ENCODE assay signal across 12 mouse cellular contexts in genomic region chr4:137480191-137480992, GRCm38 (mm10). TPM values are rescaled to one million over a fixed set of nuclear protein-coding genes. Genes with fewer than 3 reads are reported as not detected.
DNase-seq lines count a peak whose midpoint lies in the region; ATAC-seq and TF ChIP-seq lines count a peak whose summit lies in the region.
"Had no signal": no experiment of that assay in that cellular context is flagged by ENCODE, and none has a peak within 500 bp of the region (broad histone marks: within the 10 kb centered on the region; RNA-seq: fewer than 3 reads in every experiment).

No protein-coding gene starts in this region.

- H3K4me2 ChIP-seq in lung, postnatal 0 days (replicated peaks; ENCODE audit: low read depth, low read length), result no peak overlapping the region
- peak overlapping the region; percentile 33; the same call in 1 of the 2 replicates for H3K4me2 ChIP-seq in stomach, embryonic 16.5 days (ENCODE audit: low read depth, low read length)
- H3K4me2 ChIP-seq: midbrain, embryonic 12.5 days had no signal

- ATAC-seq in lung, postnatal 0 days, result peak; percentile 8; the same call in 1 of the 2 replicates
- ATAC-seq in stomach, embryonic 16.5 days (ENCODE audit: insufficient read depth, low FRiP score), result peak; percentile 57; the same call in 1 of the 2 replicates

- no peaks in the 10 kb centered on the region for H3K36me3 ChIP-seq in lung, postnatal 0 days (ENCODE audit: insufficient read depth, low read length)
- H3K36me3 ChIP-seq in stomach, embryonic 16.5 days (ENCODE audit: control insufficient read depth, insufficient read depth, low read length), result no peaks in the 10 kb centered on the region
- H3K36me3 ChIP-seq: midbrain, embryonic 12.5 days had no signal

- H3K9ac ChIP-seq in lung, postnatal 0 days (replicated peaks; ENCODE audit: low read depth), result no peak overlapping the region
- H3K9ac ChIP-seq in stomach, embryonic 16.5 days (ENCODE audit: low read length), result peak overlapping the region; percentile 46; the same call in 1 of the 2 replicates
- H3K9ac ChIP-seq: midbrain, embryonic 12.5 days had no signal

- DNase-seq in adrenal gland, adult (ENCODE audit: inconsistent age in 2 of 2, low spot score in 1 of 2), result peak; percentile 13 to 43
- no peak for DNase-seq in adrenal gland, postnatal 10 days
- DNase-seq in lung, postnatal 0 days (ENCODE audit: low spot score), result no peak
- DNase-seq in lung, postnatal 14 days, result no peak
- peak; percentile 77 to 88 for DNase-seq in kidney, postnatal 36 days
- no peak for DNase-seq in gastrocnemius, adult 18-20 months (ENCODE audit: low spot score)
- no peak for DNase-seq in thymus, postnatal 10 days (ENCODE audit: low spot score in 2 of 2)
- DNase-seq: right cerebral cortex, postnatal 14 days had no signal

- no peak overlapping the region for H3K4me3 ChIP-seq in lung, postnatal 0 days (ENCODE audit: low read depth, low read length)
- no peak overlapping the region for H3K4me3 ChIP-seq in stomach, embryonic 16.5 days (replicated peaks; ENCODE audit: low read length)
- H3K4me3 ChIP-seq: midbrain, embryonic 12.5 days had no signal

- no peak for TF ChIP-seq CTCF in lung, postnatal 0 days (IDR thresholded peaks at IDR 0.05)

- TF ChIP-seq EP300 in lung, postnatal 0 days (IDR thresholded peaks at IDR 0.05), result no peak

- H3K27ac ChIP-seq in lung, postnatal 0 days (ENCODE audit: low read length), result peak overlapping the region; percentile 72
- H3K27ac ChIP-seq in stomach, embryonic 16.5 days (ENCODE audit: low read length), result peak overlapping the region; percentile 86
- H3K27ac ChIP-seq: midbrain, embryonic 12.5 days had no signal

- WGBS in lung, postnatal 0 days, result 50% methylated on average over 19 of the region's 19 CpGs
- WGBS in stomach, embryonic 16.5 days, result 30% methylated on average over 19 of the region's 19 CpGs

- no peaks in the 10 kb centered on the region for H3K9me3 ChIP-seq in lung, postnatal 0 days (ENCODE audit: low read length)
- no peaks in the 10 kb centered on the region for H3K9me3 ChIP-seq in stomach, embryonic 16.5 days (replicated peaks; ENCODE audit: control insufficient read depth, low read length)
- H3K9me3 ChIP-seq: midbrain, embryonic 12.5 days had no signal

- no peaks in the 10 kb centered on the region for H3K27me3 ChIP-seq in lung, postnatal 0 days (replicated peaks; ENCODE audit: insufficient read depth, low read length)
- H3K27me3 ChIP-seq in stomach, embryonic 16.5 days (ENCODE audit: control insufficient read depth, insufficient read depth, low read length), result no peaks in the 10 kb centered on the region

- peaks cover 65% of the 10 kb centered on the region for H3K4me1 ChIP-seq in lung, postnatal 0 days (ENCODE audit: insufficient read depth, low read depth, low read length)
- H3K4me1 ChIP-seq in stomach, embryonic 16.5 days (ENCODE audit: control insufficient read depth, insufficient read depth, low read length), result peaks cover 82% of the 10 kb centered on the region

RNA-seq across cellular contexts. Expression of gene Hspg2, which starts 11.8 kb away (rescaled TPM):
- 100 to 1,000 TPM; 191 to 264 TPM for total RNA-seq in adrenal gland, postnatal 10 days (2021)
- polyA plus RNA-seq in lung, postnatal 0 days (2015; fragmentation: Nextera tagmentation; extraction: Ambion mirVana), result 20.2 and 25.3 TPM in 2 replicates
- 29.5 and 31.7 TPM in 2 replicates for polyA plus RNA-seq in stomach, embryonic 16.5 days (2015; fragmentation: Nextera tagmentation; extraction: Ambion mirVana)
- 10 to 100 TPM; 53.7 to 61.6 TPM for total RNA-seq in gastrocnemius, adult 18-20 months (2021)

RNA-seq across cellular contexts. Expression of gene 1700013G24Rik, which starts 27.3 kb away (rescaled TPM):
- not detected for total RNA-seq in adrenal gland, postnatal 10 days (2021)
- polyA plus RNA-seq in lung, postnatal 0 days (2015; fragmentation: Nextera tagmentation; extraction: Ambion mirVana), result not detected in 2 replicates
- not detected in 2 replicates for polyA plus RNA-seq in stomach, embryonic 16.5 days (2015; fragmentation: Nextera tagmentation; extraction: Ambion mirVana)
- not detected for total RNA-seq in gastrocnemius, adult 18-20 months (2021)
- total RNA-seq: adrenal gland, adult 18-20 months had no signal
- polyA plus RNA-seq: large intestine, adult 2 months; midbrain, embryonic 12.5 days had no signal

RNA-seq across cellular contexts. Expression of gene Cela3b, which starts 50.1 kb away (rescaled TPM):
- not detected for total RNA-seq in adrenal gland, postnatal 10 days (2021)
- polyA plus RNA-seq in lung, postnatal 0 days (2015; fragmentation: Nextera tagmentation; extraction: Ambion mirVana), result not detected in 2 replicates
- polyA plus RNA-seq in stomach, embryonic 16.5 days (2015; fragmentation: Nextera tagmentation; extraction: Ambion mirVana), result 406 and 529 TPM in 2 replicates
- under 1 TPM in 1 of 2 experiments, not detected in 1; 0.34 TPM for total RNA-seq in gastrocnemius, adult 18-20 months (2021)
- total RNA-seq: adrenal gland, adult 18-20 months had no signal
- polyA plus RNA-seq: midbrain, embryonic 12.5 days had no signal

Comparison
In these comparisons a context has a peak if more than half of its experiments do, and no peak if none do; other contexts are left out.
1. DNase-seq: peak in adrenal gland, adult (2 of 2) and kidney, postnatal 36 days (2 of 2); none in adrenal gland, postnatal 10 days (single experiment), lung, postnatal 0 days (single experiment), lung, postnatal 14 days (single experiment), gastrocnemius, adult 18-20 months (single experiment) and thymus, postnatal 10 days (0 of 2).